Mouse (Mus musculus): ENCODE data around the gene Txk.

DNA sequence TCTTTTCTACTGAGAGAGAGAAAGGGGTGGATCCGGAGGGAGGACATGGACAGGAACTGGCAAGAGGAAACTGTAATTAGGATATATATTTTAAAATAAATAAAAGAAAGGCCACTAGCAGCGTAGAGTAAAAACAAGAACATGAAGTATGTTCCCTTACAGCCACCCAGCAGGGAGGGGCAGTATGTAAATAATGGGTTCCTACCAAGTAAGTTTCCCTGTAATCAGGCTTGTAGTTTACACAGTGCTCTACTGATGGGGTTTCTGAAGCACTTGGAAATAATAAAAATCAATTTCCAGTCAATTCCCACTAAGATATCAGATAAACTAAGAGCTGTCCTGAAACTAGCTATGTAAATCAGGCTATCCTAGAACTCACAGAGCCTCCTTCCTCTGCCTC is 57.9 kb downstream of the Txk start:
- TF ChIP-seq ZNF384 (IDR thresholded peaks at IDR 0.05; ENCODE audit: low read depth, low read length), result no peak
- no peak for TF ChIP-seq MAFK (IDR thresholded peaks at IDR 0.05; ENCODE audit: insufficient read depth, low read depth, low read length)
- no peak for TF ChIP-seq ZC3H11A (IDR thresholded peaks at IDR 0.05; ENCODE audit: borderline replicate concordance, low read depth, low read length)
- no peak for TF ChIP-seq HCFC1 (IDR thresholded peaks at IDR 0.05; ENCODE audit: borderline replicate concordance, insufficient read depth, low read length)
- no peak for TF ChIP-seq CHD2 (IDR thresholded peaks at IDR 0.05; ENCODE audit: low read depth, low read length)
